Mouse (Mus musculus) adrenal gland, postnatal 36 days (tissue): ENCODE measurements at regions not wholly inside any gene's neighbourhood (a gene's known extent, or its start where the extent isn't known, plus 50 kb on each side); places are given as distances from the start of the nearest gene placed in this dataset.
"Not testable (repeated sequence)": the region's sequence is repeated elsewhere in the genome, so short reads cannot be mapped to it uniquely, and the experiment has no call there.

Experiments used
- DNase-seq, 2 experiments: peaks; one replicate each; pipeline ENCODE4 v3.0.0; 2021; ENCODE audit warnings: mixed read lengths in 1 of 2

DNA sequence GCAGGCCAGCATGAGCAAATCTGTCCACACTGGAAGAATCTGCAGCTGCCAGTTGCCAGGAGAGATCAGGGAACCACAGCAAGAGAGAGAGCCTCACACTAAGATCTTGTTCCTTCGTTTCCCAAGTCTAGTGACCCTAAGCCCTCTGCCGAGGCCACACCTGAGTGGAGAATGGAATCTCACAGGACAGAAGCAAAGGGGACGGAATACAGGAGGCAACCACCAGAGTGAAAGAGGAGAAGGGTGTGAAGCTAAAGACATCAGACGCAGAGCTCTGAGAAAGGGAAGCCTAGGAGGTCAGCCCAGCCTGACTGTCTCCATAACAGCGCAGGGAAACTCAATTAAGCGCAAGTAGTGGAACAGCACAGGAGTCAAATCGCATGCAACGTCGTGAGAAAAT lies 75.0 kb downstream of the Suds3 start:
- no peak for DNase-seq

DNA sequence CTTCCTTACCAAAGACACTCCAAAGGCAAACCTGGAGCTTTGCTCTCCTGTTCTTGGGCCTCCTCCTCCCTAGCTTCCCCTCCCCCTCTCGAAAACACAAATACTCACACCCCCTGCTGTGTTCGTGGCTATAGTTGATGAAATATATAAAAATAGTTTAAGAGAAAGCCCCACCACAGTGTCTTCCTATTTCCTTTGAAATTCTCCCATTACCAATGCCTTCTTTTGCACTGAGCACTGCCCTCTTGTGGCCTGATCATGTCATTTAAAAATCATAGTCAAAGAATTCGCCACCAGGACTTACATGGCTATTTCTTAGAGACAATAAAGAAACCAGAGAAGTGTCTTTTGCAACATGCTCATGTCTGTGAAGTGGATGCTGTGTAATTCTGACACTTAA lies 78.7 kb downstream of the Suds3 start:
- peak in 1 of 2 experiments; percentile 16 for DNase-seq

DNA sequence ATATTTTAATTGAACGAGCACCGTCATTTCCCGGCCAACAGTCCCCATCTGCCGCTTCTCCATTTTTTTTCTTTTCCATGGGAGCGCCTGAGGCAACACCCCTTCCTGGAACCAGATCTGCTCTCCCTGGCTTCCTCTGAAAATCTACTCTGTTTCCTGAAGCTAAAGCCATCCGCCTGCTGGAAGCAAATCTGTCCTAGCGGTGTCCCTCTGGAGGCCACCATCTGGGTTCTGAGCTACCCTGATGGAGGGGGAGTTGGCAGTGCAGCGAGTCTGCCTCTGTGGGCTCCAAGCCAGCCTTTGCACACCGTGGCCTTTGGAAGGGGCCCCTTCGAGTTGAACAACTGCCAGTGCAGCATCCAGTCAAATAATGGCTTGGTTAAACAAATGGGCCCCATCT lies 83.8 kb downstream of the Suds3 start:
- no peak for DNase-seq

DNA sequence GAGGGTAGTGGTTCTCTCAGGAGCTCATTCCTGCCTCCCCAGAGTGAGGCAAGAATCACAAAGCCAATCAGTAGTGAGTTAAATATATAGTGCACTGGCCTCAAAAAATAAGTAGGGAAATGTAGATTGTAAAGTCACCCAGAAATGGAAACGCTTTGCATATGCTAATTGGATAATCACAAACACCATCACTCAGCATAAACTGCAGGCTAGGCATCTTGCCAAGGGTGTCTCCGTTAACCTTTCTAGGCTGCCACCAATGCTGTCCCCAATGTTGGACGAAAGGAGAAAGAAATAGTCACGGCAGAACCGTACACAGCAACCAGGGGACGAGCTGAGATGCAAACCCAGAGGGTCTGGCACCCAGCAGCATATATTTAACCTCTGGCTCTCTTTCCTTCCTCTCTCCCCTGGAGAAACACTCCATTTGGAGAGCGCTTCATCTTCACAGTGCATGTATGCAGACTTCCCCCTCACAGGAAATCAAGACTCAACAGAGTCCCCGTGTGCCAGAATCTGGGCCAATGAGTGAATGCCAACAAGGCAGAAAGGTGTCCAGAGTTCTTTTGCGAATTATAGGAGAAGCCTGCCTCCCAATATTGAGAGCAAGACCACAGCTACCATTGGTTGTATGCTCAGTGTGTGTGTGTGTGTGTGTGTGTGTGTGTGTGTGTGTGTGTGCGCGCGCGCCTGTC lies 90.1 kb downstream of the Suds3 start:
- DNase-seq = no peak

DNA sequence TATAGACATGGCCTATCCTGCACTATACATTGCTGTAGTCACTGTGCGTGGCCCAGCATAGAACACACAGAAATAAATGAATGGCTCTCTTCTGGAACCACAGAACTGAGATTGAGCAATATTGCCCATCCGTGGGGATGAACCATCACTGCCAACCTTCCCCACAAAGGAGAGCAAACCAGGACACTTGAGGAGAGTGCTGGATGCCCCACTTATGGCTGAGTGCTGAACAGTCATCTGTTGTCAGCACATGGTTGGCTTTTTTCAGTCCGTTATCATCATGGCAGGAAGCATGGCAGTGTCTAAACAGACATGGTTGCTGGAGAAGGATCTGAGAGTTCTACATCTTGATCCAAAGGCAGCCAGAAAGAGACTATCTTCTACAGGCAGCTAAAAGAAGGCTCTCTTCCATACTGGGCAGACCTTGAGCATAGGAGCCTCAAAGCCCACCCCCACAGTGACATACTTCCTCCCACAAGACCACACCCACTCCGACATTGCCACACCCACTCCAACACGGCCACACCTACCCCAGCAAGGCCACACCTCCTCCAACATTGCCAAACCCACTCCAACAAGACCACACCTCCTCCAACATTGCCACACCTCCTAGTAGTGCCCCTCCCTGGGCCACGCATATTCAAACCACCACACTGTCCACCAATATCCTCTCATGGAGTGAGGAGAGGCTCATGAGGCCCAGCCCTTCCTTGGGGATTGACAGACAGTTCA lies 97.3 kb downstream of the Suds3 start:
- DNase-seq = no peak

DNA sequence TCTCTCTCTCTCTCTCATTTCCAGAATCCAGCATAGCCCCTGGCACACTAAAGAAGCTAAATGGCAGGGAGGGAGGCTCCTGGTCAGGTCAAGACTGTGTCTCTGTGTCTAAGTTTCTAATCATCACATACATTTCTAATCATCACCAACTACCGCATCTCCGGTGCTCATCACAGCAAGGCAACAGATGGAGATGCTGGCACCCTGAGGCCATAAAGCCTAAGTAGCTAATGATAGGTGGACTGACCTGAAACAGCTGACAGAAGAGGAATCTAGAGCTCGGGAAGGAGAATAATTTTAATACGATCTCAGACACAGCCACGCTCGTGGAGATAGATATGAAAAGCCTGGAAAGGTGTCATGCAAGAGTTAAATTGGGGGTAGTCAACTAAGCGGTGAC lies 104.8 kb downstream of the Suds3 start:
- DNase-seq = no peak

DNA sequence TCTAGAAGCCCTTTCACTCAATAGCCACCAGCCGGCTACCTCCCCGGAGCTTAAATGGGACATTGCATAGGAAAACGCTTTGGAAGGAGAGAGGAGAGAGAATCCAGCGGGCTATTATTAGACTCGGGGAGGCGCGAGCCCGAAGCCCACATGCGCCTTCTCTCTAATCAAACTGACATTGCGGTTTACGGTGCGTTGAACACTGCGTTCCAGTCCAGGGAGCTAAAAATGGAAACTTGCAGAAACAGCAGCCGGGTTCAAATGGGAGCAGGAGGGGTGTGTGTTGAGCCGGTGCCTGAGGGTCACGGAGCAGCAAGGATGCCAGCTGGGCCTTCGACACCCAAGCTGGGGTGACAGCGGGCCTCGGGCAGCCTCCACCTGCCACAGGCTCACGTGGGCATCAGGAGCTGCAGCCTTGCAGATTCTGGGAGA lies 115.1 kb downstream of the Suds3 start:
- DNase-seq = no peak

DNA sequence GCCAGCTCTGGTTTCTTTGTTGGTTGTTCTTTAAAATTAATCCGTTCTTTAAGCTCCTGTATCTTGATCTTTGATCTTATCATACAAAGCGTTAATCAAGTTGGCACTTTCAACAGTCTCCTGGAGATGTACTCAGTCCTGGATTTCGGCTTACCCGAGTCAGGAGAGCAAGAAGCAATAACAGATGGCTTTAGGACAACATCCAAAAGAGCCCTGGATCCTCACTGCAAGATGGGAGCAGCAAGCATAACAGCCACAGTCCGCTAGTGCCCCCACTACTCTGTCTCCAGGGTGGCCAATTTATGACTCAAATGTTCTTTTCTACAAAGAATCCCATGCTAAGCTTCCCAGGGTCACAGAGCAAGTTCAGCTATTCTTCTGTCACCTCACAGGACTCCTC lies 121.4 kb downstream of the Suds3 start:
- DNase-seq = no peak

DNA sequence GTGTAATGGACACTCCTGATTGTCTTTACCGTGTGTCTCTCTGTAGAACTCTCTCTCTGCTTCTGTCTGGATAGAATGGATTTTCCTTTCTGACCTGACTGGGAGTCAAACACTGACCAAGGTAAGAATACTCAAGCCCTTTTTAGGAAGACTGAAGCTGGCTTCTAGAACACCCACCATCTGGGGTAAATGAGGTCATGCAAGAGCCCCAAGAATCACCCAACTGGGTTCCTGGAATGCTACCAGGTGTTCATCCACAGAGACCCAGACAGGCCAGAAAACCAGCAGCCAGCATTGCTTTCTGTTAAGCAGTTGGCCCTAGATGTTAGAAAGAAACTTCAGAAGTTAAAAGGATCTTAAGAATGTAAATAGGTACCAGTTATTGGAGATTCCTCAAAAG lies 122.2 kb downstream of the Suds3 start:
- no peak for DNase-seq

DNA sequence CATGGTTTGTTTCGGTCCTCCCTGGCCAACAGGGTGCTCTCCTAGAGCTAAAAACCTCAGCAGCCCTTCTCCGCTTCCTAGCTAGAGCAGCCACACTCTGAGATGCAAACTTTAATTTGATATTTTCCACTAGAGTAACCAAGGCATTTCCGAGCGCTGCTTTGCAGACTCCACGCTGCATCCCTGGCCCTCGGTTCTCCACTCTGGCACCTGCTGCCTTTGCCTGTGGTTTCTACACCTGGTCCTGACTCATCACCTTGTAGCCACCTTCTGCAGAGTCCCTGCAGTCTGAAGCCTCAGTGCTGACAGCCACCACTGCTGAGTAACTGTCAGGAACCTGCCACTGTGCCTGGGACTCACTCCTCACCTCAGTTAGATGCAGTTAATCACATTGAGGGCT lies 124.5 kb downstream of the Suds3 start:
- DNase-seq = no peak

DNA sequence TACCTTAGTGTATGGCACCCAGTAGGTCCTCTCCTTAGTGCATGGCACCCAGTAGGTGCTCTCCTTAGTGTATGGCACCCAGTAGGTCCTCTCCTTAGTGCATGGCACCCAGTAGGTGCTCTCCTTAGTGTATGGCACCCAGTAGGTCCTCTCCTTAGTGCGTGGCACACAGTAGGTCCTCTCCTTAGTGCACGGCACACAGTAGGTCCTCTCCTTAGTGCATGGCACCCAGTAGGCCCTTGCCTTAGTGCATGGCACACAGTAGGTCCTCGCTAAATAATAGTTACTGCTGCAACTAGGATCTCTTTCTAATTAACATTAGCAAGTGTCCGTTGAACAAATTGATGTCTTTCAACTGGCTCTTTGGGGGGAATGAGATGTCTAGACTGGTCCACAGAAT lies 144.4 kb downstream of the Suds3 start:
- DNase-seq = not testable (repeated sequence)

DNA sequence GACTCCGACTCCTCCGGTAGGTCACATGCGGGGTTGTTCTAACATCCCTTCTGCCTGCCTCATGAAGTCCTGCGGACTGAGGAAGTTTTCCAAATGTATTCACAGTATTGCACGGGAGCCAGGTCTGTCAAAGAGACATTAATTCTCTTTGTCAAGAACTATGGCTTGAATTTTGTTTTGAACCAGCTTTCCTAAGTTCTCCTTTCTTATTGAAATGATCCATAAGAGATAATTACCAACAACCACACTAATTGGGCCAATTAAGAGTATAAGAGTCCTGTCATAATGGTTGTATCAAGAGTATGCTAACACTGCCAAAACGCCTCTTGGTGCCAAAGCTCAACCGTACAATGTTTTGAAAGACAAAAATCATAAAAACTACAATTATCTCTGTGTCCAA lies 151.7 kb downstream of the Suds3 start:
- DNase-seq = no peak

DNA sequence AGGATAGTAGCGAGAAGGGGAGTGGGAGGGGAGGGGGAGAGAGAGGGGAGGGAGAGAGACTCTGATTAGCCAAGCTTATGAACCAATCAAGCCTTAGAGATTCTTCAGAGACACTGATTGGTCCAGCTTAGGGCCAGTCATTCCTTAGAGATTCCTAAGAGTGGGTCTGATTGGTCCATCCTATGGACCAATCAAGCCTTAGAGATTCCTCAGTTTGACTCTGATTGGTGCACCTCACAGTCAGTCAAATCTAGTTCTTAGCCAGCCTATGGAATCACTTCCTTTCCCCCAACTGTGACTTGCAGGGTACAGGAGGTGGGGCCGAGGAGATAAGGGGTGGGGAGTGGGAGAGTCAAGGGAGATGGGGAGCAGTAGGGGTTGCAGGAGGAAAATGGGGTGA lies 152.8 kb downstream of the Suds3 start:
- DNase-seq = no peak

DNA sequence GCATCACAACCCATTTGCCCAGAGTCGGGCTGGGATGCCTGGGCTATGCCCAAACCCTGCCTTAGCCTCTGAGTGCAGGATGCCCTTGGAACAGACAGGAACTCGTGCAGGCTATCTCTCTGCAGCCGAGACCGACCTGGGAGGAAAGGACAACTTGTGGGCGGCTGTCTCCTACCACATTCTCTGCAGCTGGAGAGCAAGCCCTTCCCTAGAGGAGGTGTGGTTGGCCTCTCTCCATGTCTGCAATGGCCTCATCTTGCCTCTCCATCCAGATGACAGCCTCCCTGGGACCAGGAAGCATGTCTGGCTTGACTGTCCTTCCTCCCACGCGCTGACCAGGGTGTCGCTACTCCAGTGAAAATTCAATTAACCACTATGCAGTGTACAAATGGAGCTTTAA lies 155.9 kb downstream of the Suds3 start:
- DNase-seq = no peak

DNA sequence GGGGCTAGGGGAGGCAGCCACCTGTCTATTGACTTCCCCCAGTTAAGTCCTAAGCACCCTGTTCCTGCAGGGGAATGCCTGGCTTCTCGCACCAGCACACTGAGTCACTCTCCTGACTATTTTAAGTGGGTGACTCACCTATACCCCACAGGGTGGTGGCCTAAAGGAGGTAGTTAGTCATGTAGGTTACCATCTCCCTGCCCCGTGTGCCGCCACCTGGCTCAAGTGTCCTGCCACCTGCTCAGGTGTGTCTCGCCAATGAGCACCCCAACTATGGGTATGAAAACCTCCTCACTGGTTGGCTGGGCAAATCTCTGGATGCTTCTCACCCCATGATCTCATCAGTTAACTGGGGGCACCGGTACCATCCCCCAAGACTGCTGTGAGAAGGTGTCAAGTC lies 157.8 kb downstream of the Suds3 start:
- DNase-seq = no peak

DNA sequence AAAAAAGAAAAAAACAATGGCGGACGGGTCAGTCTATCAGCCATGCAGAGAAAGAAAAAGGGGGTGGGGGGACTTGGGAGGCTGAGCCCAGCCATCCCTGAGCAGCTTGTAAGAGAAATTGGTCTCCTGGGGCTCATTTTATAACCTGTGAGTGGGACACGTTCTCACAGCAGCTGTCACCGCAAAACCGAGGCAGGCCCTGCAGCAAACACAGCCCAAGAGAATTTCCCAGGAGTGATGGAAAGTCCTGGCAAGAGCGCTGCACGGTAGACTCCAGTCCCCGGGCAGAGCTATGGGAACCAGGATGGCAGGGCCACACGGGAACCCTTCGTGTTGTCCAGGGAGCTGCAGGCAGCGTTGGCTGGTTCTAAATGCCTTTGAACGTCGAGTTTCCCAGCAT lies 159.3 kb downstream of the Suds3 start:
- DNase-seq = no peak

DNA sequence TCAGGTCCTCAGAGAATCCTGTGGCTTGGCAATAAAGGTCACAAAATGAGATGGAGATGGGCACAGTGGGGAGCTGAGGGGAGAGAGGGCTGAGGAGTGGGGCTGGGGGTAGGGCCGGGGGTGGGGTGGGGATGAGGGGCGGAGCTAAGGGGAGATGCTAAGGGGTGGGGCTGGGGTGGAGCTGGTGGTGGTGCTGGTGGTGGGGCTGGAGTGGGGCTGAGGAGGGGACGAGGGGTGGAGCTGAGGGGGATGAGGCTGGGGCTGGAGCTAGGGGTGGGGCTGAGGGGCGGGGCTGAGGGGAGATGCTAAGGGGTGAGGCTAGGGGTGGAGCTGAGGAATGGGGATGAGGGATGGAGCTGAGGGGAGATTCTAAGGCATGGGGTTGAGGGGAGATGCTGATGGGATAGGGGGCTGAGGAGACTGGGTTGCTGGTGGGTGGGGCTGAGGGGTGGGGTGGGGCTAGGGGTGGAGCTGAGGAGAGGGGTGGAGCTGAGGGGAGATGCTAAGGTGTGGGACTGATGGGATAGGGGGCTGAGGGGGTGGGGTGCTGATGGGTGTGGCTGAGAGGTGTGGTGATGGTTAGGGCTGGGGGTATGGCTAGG lies 165.5 kb downstream of the Suds3 start:
- DNase-seq = no peak

DNA sequence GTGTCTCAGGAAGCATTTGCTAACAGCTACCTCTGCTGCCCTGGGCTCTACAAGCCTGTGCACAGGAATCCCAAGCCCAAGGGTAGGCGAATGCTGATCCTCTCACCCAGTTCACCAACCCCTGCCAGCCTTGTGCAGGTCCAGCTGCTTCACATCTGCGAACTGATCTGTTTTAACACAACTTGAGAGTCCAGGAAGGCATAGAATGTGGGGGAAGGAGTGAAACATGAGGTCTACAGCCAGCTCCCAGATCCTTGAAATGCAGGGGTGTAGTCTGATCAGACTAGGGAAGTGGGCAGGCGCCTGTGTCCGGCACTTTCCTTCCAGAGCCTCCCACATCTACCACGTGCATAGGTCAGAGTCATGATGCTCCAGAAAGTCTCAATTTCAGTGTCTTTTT lies 181.3 kb downstream of the Suds3 start:
- DNase-seq = no peak

DNA sequence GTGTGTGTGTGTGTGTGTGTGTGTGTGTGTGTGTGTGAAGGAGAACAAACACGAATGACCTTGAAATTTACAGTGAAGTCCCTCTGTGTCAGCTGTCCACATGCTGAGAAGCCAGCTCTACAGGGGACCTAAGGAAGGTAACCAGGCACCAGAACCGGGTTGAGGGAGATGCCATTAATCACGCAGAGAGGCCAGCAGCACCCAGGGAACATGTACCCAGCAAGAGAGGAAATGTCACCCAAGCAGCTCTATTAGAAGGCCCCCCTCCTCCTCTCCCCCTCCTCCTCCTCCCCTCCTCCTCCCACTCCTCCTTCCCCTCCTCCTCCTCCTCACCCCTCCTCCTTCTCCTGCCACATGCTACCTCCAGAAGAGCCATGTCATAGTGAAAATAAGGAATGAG lies 181.8 kb downstream of the Suds3 start:
- no peak for DNase-seq

DNA sequence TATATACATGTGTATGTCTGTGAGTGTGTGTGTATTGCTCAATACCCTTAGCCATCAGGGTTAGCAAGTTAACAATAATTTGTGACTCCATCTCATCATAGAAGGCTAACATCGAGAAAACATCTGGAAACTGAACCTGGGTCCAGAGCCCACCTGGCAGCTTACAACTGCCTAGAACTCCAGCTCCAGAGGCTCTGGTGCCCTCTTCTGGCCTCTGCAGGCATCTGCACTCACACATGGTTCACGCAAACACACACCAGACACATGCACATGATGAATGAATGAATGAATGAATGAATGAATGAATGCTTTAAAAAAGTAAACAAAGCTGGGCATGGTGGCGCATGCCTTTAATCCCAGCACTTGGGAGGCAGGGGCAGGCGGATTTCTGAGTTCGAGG lies 182.8 kb downstream of the Suds3 start:
- DNase-seq = no peak

DNA sequence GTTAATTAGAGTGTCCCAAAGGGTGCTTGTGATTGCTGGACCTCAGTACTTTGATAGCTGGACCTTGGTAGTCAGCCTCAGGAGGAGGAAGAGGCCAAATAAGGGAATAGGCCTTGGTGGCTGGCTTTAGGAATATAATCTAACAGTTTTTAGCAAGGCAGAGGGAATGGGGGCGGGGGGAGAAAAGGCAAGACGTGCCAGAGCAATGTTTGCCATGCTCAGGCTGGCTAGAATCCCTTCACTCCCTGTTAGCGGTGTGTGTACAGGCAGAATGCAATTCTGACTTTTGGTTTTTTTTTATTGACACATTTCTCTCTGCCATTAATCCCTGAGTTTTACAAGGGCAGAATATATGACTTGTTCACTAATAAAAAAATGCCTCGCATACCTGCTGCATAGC lies 192.2 kb downstream of the Suds3 start:
- no peak for DNase-seq

DNA sequence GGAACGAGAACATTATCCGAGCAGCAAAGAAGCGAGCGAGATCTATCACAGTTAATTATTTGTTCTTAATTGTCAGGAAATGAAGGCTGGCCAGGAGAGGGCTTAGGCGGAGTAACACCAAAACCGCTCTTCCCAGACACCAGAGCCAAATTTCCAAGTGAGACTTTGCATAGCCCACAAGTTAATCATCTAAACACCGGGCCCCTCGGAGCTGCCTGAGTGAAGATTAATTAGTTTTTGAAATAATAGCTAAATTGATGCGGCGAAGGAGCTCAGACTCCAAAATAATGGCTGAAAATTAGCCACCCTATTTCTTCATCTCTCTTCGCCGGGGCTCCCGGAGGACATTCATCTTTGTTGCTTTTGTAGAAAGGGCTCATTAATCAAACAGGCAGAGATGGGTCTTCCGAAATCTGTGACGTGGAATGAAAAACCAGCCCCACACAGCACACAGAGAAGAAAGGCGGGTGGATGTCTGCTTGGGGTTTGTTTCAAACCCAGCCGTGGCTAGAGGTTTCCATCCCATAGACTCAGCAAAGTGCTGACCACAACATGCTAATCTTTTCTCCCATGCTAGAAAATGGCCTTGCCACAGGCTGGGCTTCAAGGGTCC lies 193.7 kb downstream of the Suds3 start:
- DNase-seq = no peak

DNA sequence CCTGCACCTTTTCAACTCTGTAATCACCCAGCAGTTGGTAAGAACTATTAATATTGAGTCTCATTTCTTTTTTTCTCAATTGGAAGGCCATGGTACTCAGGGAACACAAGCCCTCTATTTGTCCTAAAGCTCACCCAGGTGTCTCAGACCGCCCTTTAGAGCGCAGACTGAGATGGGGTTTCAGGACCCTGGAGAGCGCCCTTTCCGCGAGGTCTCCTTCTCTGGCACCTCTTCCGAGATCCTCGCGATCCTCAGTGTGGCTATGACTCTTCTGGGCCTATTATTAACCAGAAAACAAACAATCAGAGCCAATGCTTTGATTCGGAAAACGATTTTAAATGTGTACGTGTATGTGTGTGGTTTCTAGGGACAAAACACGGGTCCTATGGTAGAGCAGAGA lies 201.0 kb downstream of the Suds3 start:
- DNase-seq = peak; percentile 21 to 47
